Comparison of ENCODE assay signal across 1 mouse cellular context in the genomic region with DNA sequence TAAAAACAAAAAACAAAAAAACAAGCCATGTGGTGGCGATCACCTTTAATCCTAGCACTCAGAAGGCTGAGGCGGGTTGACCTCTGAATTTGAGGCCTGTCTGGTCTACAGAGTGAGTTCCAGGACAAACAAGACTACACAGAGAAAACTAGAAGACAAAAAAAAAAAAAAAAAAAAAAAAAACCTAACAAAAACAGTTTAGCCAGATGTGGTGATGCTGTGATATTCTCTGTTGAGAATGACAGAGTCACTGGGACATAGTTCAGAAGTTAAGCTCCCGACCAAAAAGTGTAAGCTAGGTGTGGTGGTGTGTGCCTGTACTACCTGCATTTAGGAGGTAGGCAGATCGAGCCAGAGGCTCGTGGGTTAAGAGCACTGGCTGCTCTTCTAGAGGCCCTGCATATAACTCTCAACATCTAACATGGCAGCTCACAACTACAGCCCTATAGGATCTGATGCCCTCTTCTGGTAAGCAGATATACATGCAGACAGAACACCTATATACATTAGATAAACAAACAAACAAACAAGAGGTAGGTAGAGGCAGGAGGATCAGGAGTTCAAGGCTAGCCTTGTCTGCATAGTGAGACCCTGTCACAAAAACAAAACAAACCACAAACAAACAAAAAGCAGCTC.
TF ChIP-seq lines count a peak whose summit lies in the region.

No protein-coding gene starts in this region.

TF ChIP-seq in MEL, 35 proteins besides CTCF, POLR2A, EP300 and RAD21 (continued from another document):
- 0 out of 2 replicates have a peak, but pooled peaks have one; percentile 8 for TF ChIP-seq CHD1 (IDR thresholded peaks at IDR 0.05; ENCODE audit: low read depth, low read length)
- TF ChIP-seq TAL1 (IDR thresholded peaks at IDR 0.05; ENCODE audit: low read length) = no peak
- TF ChIP-seq ZMIZ1 (IDR thresholded peaks at IDR 0.05; ENCODE audit: low read depth, low read length) = no peak
- no peak for TF ChIP-seq POLR2AphosphoS2 (IDR thresholded peaks at IDR 0.05; ENCODE audit: low read length)
- TF ChIP-seq USF1 (IDR thresholded peaks at IDR 0.05; ENCODE audit: low read depth, low read length) = no peak
TF ChIP-seq in MEL: peak in this region for 5.
